Mouse (Mus musculus) B cell, adult 2 months (primary cell): ENCODE data around the gene Gm9117.
"Not testable (repeated sequence)": the region's sequence is repeated elsewhere in the genome, so short reads cannot be mapped to it uniquely, and the experiment has no call there.

ENCODE experiments used
- DNase-seq, 2 experiments: peaks; one replicate each; pipeline ENCODE4 v3.0.0; 2022

Gm9117 gene

DNA sequence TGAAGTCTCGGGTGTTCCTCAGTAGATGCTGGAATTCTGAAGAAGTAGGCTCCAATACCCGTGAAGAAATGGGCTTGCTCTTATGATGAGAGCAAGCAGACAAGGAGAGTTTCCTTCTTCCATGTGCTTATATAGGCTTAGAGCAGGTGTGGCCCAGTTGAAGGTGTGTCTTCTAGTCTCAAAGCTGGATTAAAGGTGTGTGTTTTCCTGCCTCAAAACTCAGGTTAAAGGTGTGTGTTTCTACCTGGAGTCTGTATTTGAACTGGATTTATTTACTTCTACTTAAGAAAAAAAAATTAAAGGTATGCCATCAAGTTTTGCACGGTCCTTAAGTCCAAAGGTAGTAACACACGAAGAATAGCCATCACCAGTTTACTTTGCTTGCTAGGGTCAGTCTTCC is at the start of gene Gm9117:
Gm9117 (minus strand) TSS at position 101 of the 400 bp plus-strand sequence.
- DNase-seq, result not testable (repeated sequence)

DNA sequence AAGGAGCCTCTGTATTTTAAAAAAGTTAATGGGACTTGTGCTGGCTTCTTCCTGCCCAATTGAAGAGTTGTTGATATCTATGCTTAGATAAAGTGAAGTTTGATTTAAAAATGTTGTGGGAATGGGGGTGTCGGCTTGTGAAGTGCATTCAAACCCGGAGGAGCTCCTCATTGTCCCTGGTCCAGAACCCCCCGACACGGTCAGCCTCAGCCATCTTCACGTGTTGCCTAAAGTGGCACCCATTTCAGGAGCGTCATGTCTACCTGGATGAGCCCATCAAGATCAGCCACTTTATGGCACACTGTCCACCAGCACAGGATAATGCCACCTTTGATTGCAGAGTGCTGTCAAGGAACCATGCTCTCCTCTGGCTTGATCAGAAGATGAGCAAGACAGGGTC is 25.6 kb upstream of the Gm9117 start:
- DNase-seq, result not testable (repeated sequence)

DNA sequence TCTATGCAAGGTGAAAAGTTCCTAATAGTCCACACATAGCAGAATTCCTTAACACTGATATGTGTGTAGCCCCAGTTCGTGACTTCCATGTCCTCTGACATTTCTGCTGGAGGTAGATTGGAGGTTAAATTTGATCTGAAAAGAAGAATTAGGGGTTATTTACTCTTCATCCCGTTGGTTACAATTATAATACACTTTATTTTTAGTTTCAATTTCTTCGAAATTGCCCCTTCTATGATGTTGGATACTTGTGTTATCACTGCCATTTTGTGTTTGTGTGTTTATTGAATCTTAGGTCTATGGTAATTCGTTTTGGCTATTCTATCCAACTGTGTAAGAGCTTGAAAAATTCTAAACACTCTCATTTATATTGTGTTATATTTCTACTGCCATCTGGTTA is 17.9 kb upstream of the Gm9117 start, which contains the start of gene Tdpoz5:
Tdpoz5 (minus strand) TSS at position 101 of the 400 bp plus-strand sequence.
- not testable (repeated sequence) for DNase-seq

DNA sequence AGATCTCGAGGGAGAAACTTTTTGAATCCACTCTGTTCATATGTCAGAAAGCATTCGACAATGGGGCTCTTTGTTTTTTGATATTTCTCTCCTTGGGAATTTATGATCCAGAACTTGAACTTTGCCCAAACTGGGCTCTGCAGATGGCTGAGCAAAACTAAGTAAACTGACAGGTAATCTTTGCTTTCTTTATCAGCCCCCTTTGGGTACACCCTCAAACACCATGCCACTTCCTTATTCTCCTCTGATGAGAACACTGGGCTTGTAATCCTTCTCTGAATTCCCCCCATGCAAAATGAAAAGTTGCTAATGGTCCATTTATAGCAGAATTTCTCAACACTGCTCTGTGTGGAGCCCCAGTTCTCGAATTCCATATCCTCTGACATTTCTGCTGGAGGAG is 5.0 kb downstream of the Gm9117 start:
- not testable (repeated sequence) for DNase-seq
